Mouse (Mus musculus) midbrain, embryonic 12.5 days (tissue): ENCODE results near the gene Mafk. TPM values are rescaled to one million over a fixed set of nuclear protein-coding genes. Genes with fewer than 3 reads are reported as not detected.

Source experiments
- ATAC-seq: fragments of 200-750 bp; cut with Nextera tagmentation; 2 replicates; pipeline ENCODE4 v1.8.0; 2017; ENCODE audit warnings: low read depth, moderate TSS enrichment, moderate library complexity; ENCODE audit not compliant: low FRiP score
- H3K27ac ChIP-seq: fragments of 300-500 bp; sonication (generic); replicated peaks from 2 replicates; pipeline ENCODE4 v1.5.1; 2016; ENCODE audit warnings: mild to moderate bottlenecking
- H3K27me3 ChIP-seq: fragments of 300-500 bp; sonication (generic); 2 replicates; pipeline ENCODE4 v1.6.1; 2016; ENCODE audit warnings: mild to moderate bottlenecking
- H3K36me3 ChIP-seq: fragments of 300-500 bp; sonication (generic); 2 replicates; pipeline ENCODE4 v1.6.1; 2016
- H3K4me1 ChIP-seq: fragments of 300-500 bp; sonication (generic); 2 replicates; pipeline ENCODE4 v1.6.1; 2016
- H3K4me2 ChIP-seq: fragments of 300-500 bp; sonication (generic); replicated peaks from 2 replicates; pipeline ENCODE4 v1.6.1; 2016; ENCODE audit warnings: mild to moderate bottlenecking, moderate library complexity
- H3K4me3 ChIP-seq: fragments of 300-500 bp; sonication (generic); 2 replicates; pipeline ENCODE4 v1.5.1; 2016; ENCODE audit warnings: mild to moderate bottlenecking
- H3K9ac ChIP-seq: fragments of 300-500 bp; sonication (generic); replicated peaks from 2 replicates; pipeline ENCODE4 v1.6.1; 2016; ENCODE audit warnings: mild to moderate bottlenecking, moderate library complexity
- H3K9me3 ChIP-seq: fragments of 300-500 bp; sonication (generic); 2 replicates; pipeline ENCODE4 v1.6.1; 2016; ENCODE audit warnings: mild to moderate bottlenecking
- WGBS: fragments of 180-500 bp; shearing (Covaris S2); methylation state at CpG from one replicate; pipeline ENCODE4 v1.1.7; 2016; 5-methylcytosine and 5-hydroxymethylcytosine counted together
- polyA plus RNA-seq: library from polyadenylated mRNA; unstranded; fragments of >200 nt; fragmentation: Nextera tagmentation; extraction: Ambion mirVana; gene quantifications from 2 replicates; pipeline ENCODE4 v1.2.1, GENCODE M21; 2016

Gene Mafk
- polyA plus RNA-seq, 1 experiment from 2014 or later, result 11.4 TPM

DNA sequence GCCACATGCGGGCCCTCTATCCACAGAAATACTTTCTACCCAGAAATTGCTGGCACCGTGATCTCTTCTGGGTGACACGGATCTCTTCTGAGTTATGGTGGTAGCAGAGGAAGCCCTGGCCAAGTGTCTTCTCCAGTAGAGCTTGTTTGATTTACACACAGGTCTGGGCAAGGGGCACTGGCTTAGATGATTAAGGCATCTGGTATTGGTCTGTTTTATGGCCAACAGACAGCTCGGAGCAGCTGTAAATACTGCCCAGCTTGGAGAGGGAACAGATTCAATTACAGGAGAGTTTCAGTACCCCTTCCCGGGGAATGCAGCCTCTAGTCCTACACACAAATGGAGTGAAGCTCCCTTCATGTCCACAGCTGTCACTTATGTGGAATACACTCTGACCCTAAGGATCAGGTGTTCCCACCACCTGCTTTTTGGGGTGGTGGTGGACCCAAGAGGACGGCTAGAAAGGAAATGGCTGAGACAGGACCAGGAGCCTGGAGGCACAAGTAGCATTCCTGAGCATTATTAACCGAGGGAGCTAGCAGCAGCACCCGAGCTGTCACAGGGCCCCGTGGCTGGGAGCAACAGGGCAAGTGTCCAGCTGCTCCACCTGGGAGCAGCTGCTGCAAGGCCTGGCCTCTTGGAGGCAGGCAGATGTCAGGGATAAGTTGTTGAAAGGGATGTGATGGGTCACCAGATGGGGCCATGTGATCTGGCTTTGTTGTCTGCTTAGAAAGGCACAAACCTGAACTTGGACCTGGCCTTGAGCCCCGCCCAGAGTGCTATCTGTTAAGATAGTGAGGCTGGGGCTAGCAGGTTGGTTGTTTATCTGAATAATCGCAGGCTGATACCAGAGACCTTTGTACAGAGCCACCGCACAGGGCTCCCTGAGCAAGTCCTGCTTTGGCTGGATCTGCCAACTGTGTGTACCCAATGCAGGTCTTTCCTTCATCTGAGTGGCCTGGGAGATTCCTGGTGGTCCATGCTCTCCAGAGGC is 30.4 kb downstream of the Mafk start:
- H3K27ac ChIP-seq, result no peak overlapping the region
- no peak overlapping the region for H3K4me2 ChIP-seq
- no peaks in the 10 kb centered on the region for H3K9me3 ChIP-seq
- WGBS, result 85% methylated on average over 12 of the region's 12 CpGs
- no peak overlapping the region for H3K9ac ChIP-seq
- no peaks in the 10 kb centered on the region for H3K27me3 ChIP-seq
- no peak overlapping the region for H3K4me3 ChIP-seq
- peaks cover 29% of the 10 kb centered on the region for H3K36me3 ChIP-seq
- H3K4me1 ChIP-seq, result peaks cover 12% of the 10 kb centered on the region
- ATAC-seq, result no peak

DNA sequence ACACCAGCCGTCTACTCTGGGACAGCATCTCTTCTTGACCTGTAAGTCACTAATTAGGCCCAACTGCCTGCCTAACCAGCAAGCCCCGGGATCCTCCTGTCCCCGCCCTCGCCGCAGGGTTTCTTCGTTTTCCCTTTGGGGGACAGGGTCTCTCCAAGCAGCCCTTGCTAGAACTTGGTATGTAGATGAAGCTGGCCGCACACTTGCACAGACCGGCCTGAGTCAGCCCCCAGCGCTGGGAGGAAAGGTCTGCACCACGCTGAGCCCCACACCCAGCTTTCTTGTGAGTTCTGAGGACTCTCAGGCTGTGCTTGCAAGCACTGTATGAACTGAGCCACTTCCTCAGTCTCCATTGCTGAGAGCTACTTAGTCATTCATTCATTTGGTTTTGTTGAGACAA is 33.2 kb downstream of the Mafk start:
- H3K9ac ChIP-seq, result no peak overlapping the region
- WGBS, result 93% methylated on average over 10 of the region's 10 CpGs

DNA sequence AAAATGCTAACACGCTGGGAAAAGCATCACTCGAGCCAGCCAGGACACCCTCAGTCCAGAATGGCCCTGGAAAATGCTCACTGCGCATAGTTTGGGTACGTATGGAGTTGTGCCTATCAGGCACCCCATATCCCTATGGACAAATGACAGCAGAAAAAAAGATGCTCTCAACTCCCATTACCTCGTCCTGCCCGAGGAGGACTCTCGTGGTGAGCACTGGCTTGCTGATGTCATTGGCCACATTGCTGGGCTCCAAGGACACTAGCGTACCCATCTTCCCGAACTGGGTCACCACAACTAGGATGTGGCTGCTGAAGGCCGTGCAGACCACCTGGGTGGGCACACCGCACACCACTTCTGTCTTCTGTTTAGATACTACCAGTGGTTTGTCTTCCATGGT is 34.6 kb downstream of the Mafk start:
- Histone ChIP-seq H3K4me2 (peak overlapping the region; percentile 94), H3K9ac (peak overlapping the region; percentile 80), H3K4me1 (peaks cover 12% of the 10 kb centered on the region), H3K4me3 (peak overlapping the region; percentile 86), H3K36me3 (peaks cover 29% of the 10 kb centered on the region), H3K27me3 (no peaks in the 10 kb centered on the region), H3K9me3 (no peaks in the 10 kb centered on the region), H3K27ac (peak overlapping the region; percentile 63)
- 50% methylated on average over 11 of the region's 11 CpGs for WGBS
- ATAC-seq, result no peak

More for the DNA sequence above, 33.2 kb downstream of the Mafk start:
- Histone ChIP-seq H3K27me3 (no peaks in the 10 kb centered on the region), H3K36me3 (peaks cover 29% of the 10 kb centered on the region), H3K4me2 (no peak overlapping the region), H3K27ac (no peak overlapping the region), H3K9me3 (no peaks in the 10 kb centered on the region), H3K4me3 (no peak overlapping the region), H3K4me1 (peaks cover 12% of the 10 kb centered on the region)
- no peak for ATAC-seq

DNA sequence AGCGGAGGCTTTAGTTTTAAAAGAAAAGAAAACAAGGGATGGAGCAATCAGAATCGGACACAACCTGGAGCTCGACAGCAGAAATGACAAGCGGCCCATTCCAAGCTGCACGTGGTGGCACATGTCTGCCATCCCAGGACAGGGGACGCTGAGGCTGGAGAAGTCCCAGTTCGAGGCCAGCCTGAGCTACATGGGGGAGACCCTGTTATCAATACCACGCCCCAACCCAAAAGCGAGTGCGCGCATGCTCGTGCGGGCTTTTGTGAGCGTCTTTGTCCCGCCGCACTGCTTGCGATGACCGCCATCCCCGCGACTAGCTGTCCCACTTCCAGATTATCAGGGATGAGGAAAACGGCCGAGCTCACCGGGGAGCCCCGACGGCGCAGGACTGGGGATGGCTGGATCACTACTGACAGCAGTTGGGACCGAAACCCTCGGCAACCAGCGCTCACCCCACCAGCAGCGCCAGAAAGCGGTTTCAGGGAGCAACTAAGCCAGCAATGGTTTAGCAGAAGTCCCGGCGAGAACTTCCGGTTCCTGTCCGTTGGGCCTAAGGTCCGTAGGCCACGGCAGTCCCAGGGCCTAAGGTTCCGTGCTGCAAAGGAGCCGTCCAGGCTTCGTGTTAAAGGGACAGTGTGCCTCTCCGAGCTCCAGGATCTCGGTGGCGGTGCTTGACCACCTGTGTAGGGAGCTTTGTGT is 35.2 kb downstream of the Mafk start, which contains the start of the genes Gm26938 and Psmg3:
Gene Gm26938 (minus strand): TSS at position 51 of the 699 bp plus-strand sequence.
Gene Psmg3 (minus strand): TSS at position 529 of the 699 bp plus-strand sequence.
- no peaks in the 10 kb centered on the region for H3K27me3 ChIP-seq
- under 1% methylated on average over 43 of the region's 43 CpGs for WGBS
- H3K9ac ChIP-seq, result peak within 1 kb of the TSS; percentile 80
- peaks cover 24% of the 10 kb centered on the region for H3K36me3 ChIP-seq
- no peaks in the 10 kb centered on the region for H3K9me3 ChIP-seq
- ATAC-seq, result peak; percentile 84
- H3K4me1 ChIP-seq, result peaks cover 12% of the 10 kb centered on the region
- H3K27ac ChIP-seq, result peak within 1 kb of the TSS; percentile 63
- peak within 1 kb of the TSS; percentile 94 for H3K4me2 ChIP-seq
- peak within 1 kb of the TSS; percentile 86 for H3K4me3 ChIP-seq

DNA sequence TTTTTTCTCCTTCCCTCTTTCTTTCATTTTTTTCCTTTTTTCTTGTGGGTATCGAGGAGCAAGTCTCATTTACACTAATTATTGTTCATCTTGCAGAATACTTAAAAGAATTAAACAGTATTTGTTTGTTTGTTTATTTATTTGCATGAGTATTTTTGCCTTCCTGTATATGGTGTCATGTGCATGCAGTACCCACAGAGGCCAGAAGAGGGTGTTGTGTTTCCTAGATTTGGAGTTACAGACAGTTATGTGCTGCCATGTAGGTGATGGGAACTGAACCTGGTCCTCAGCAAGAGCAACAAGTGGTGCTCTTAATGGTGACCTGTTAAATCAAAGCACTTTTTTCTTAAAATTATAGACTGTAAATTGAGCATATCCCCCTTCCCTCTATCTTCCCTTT is 36.3 kb downstream of the Mafk start:
- WGBS, result 96% methylated on average over 1 of the region's 1 CpGs
- Histone ChIP-seq H3K9me3 (no peaks in the 10 kb centered on the region), H3K36me3 (peaks cover 13% of the 10 kb centered on the region), H3K4me1 (peaks cover 12% of the 10 kb centered on the region), H3K9ac (no peak overlapping the region), H3K4me2 (no peak overlapping the region), H3K4me3 (no peak overlapping the region), H3K27me3 (peaks cover 3% of the 10 kb centered on the region; the same call in 1 of the 2 replicates), H3K27ac (no peak overlapping the region)
- ATAC-seq, result no peak

DNA sequence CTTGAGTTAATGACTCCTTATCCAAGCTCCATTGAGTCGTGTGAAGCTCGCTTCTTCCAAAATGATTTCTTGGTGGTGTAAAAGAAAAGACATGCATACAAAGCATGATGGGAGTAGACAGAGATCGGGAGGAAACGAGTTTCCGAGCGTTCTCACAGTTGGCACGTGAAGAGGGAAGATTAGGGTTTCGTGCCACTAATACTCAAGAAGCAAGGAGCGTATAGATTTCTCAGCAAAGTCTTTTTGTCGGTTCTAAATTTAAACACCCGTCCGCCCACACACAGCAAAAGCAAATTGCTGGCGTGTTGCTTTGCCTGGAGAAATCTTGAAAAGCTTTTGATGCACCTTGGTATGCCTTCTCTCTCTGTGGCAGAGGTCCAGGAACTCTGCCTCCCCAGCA is 38.1 kb downstream of the Mafk start:
- H3K9me3 ChIP-seq, result no peaks in the 10 kb centered on the region
- peaks cover 12% of the 10 kb centered on the region for H3K4me1 ChIP-seq
- H3K27ac ChIP-seq, result no peak overlapping the region
- H3K27me3 ChIP-seq, result peaks cover 3% of the 10 kb centered on the region; the same call in 1 of the 2 replicates
- no peaks in the 10 kb centered on the region for H3K36me3 ChIP-seq
- ATAC-seq, result no peak
- H3K9ac ChIP-seq, result no peak overlapping the region
- WGBS, result 86% methylated on average over 13 of the region's 13 CpGs
- H3K4me3 ChIP-seq, result no peak overlapping the region
- no peak overlapping the region for H3K4me2 ChIP-seq

DNA sequence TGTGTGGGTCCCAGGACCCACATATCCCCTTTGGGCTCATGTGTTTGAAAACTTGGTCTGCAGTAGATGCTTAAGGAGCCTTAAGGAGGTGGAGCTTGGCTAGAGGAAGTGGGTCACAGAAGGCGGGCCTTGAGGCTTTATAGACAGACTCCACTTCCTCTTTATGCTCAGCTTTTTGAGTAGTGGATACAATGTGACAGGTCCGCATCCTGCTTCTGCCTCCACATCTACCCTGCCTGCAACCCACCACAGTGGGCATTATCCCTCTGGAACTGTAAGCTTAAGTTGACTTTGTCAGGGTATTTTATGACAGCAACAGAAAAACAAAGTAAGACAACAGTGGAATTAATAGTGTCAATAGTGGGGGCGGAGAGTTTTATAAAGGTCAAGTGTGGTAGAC is 39.4 kb downstream of the Mafk start:
- Histone ChIP-seq H3K4me2 (no peak overlapping the region), H3K9me3 (no peaks in the 10 kb centered on the region), H3K27ac (no peak overlapping the region), H3K27me3 (peaks cover 5% of the 10 kb centered on the region; the same call in 1 of the 2 replicates), H3K9ac (no peak overlapping the region), H3K4me1 (peaks cover 5% of the 10 kb centered on the region), H3K4me3 (no peak overlapping the region), H3K36me3 (no peaks in the 10 kb centered on the region)
- 86% methylated on average over 3 of the region's 3 CpGs for WGBS
- no peak for ATAC-seq

DNA sequence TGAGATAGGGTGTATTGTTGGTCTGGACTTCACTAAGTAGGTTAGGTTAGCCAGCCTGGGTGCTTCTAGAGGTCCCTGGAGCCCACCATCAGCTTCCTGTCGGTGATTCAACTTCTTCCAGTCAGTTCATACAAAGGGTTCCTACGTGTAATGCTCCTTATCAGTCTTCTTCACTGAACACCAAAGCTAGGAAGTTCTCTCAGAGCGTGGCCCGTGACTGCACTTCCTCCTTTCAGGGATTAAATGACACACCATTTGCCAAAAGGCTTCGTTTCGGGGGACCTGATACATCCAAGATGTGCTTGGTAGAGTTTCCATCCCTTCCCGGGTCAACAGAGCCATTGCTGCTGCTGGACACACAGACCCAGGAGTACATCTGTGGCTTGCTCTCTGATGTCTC is 40.8 kb downstream of the Mafk start:
- no peak overlapping the region for H3K4me2 ChIP-seq
- no peak overlapping the region for H3K4me3 ChIP-seq
- H3K9me3 ChIP-seq, result no peaks in the 10 kb centered on the region
- 81% methylated on average over 7 of the region's 7 CpGs for WGBS
- peaks cover 7% of the 10 kb centered on the region; the same call in 1 of the 2 replicates for H3K27me3 ChIP-seq
- H3K27ac ChIP-seq, result no peak overlapping the region
- no peaks in the 10 kb centered on the region for H3K36me3 ChIP-seq
- ATAC-seq, result no peak
- no peak overlapping the region for H3K9ac ChIP-seq
- no peaks in the 10 kb centered on the region for H3K4me1 ChIP-seq

DNA sequence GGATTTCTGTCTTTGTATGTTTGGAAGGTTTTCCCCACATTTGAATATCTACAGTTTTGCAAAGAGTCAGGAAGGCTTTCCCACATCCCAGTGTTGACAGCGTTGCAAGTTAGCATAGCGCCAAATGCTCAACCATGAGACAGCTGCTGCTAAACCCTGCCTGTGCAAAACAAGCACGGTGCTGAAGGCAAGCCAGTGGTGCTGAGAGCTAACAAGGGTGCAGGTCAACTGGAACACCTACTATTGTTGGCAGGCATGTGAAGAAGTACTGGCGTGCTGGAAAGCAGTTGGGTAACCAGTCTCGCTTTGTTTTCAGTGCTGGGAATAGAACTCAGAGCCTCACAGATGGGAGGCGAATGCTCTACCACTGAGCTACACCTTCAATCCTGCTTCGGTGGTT is 44.4 kb downstream of the Mafk start:
- H3K4me2 ChIP-seq, result no peak overlapping the region
- H3K27ac ChIP-seq, result no peak overlapping the region
- ATAC-seq, result no peak
- H3K27me3 ChIP-seq, result peaks cover 7% of the 10 kb centered on the region; the same call in 1 of the 2 replicates
- WGBS, result 86% methylated on average over 7 of the region's 7 CpGs
- no peak overlapping the region for H3K9ac ChIP-seq
- no peaks in the 10 kb centered on the region for H3K36me3 ChIP-seq
- H3K4me1 ChIP-seq, result peaks cover 5% of the 10 kb centered on the region; the same call in 1 of the 2 replicates
- H3K9me3 ChIP-seq, result no peaks in the 10 kb centered on the region
- no peak overlapping the region for H3K4me3 ChIP-seq

DNA sequence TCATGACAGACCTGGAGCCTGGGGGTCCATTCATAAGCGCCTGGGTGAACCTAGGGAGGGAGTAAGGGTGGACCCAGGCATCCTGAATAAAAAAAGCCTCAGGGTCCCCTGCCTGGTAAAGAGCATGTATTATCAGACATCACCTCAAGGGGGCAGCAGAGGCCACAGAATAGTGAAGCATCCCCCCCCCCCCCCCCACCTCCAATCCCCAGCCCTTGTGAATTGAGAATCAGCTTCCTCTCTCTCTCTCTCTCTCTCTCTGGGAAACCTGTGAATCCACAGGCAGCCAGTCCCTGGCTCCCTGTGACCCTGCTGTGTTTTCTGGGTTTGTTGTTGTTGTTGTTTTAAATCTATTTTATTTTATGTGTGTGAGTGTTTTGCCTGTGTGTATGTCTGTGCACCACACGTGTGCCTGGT is 47.2 kb downstream of the Mafk start:
- no peak overlapping the region for H3K4me3 ChIP-seq
- peaks cover 4% of the 10 kb centered on the region; the same call in 1 of the 2 replicates for H3K27me3 ChIP-seq
- WGBS, result 16% methylated on average over 2 of the region's 2 CpGs
- H3K4me2 ChIP-seq, result no peak overlapping the region
- ATAC-seq, result peak; percentile 52; the same call in 1 of the 2 replicates
- no peaks in the 10 kb centered on the region for H3K36me3 ChIP-seq
- no peak overlapping the region for H3K9ac ChIP-seq
- H3K4me1 ChIP-seq, result peaks cover 5% of the 10 kb centered on the region; the same call in 1 of the 2 replicates
- no peak overlapping the region for H3K27ac ChIP-seq
- no peaks in the 10 kb centered on the region for H3K9me3 ChIP-seq

DNA sequence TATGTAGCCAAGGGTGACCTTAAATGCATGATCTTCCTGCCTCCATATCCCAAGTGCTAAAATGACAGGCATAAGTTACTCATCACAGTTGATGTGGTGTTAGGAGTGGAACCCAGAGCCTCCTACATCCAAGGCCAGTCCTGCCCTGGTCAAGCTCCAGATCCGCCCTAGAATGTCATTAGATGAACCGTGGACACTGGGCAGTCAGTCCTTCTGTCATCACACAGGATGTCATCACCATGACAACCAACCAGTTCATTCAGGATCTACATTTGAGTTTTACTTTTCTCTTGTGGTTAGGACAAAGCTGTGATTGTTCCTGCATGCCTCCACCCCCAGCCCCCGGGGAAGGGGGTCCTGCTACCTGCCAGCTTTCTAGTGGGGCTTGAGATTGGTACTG is 47.8 kb downstream of the Mafk start:
- H3K27me3 ChIP-seq, result peaks cover 4% of the 10 kb centered on the region; the same call in 1 of the 2 replicates
- no peak for ATAC-seq
- WGBS, result 31% methylated on average over 3 of the region's 3 CpGs
- peaks cover 5% of the 10 kb centered on the region; the same call in 1 of the 2 replicates for H3K4me1 ChIP-seq
- H3K9me3 ChIP-seq, result no peaks in the 10 kb centered on the region
- H3K36me3 ChIP-seq, result no peaks in the 10 kb centered on the region
- no peak overlapping the region for H3K4me2 ChIP-seq
- H3K4me3 ChIP-seq, result no peak overlapping the region
- no peak overlapping the region for H3K27ac ChIP-seq
- no peak overlapping the region for H3K9ac ChIP-seq
